Mouse (Mus musculus) liver, embryonic 16.5 days (tissue): ENCODE data around the gene Nfe2l2. TPM values are rescaled to one million over a fixed set of nuclear protein-coding genes. Genes with fewer than 3 reads are reported as not detected.
"Not testable (repeated sequence)": the region's sequence is repeated elsewhere in the genome, so short reads cannot be mapped to it uniquely, and the experiment has no call there.

Experiments
- ATAC-seq: fragments of 200-750 bp; cut with Nextera tagmentation; 2 replicates; pipeline ENCODE4 v1.8.0; 2017; ENCODE audit warnings: low read depth, mild to moderate bottlenecking, moderate number of reproducible peaks, moderate library complexity
- H3K27ac ChIP-seq: fragments of 300-500 bp; sonication (generic); 2 replicates; pipeline ENCODE4 v1.5.1; 2014; ENCODE audit warnings: mild to moderate bottlenecking, low read length
- H3K27me3 ChIP-seq: fragments of 300-500 bp; sonication (generic); 2 replicates; pipeline ENCODE4 v1.6.1; 2014; ENCODE audit warnings: low read depth, low read length, mixed read lengths; ENCODE audit not compliant: control insufficient read depth, insufficient read depth
- H3K36me3 ChIP-seq: fragments of 300-500 bp; sonication (generic); 2 replicates; pipeline ENCODE4 v1.6.1; 2014; ENCODE audit warnings: mild to moderate bottlenecking; ENCODE audit not compliant: control insufficient read depth, insufficient read depth
- H3K4me1 ChIP-seq: fragments of 300-500 bp; sonication (generic); 2 replicates; pipeline ENCODE4 v1.6.1; 2014; ENCODE audit warnings: low read depth, low read length, mixed read lengths; ENCODE audit not compliant: control insufficient read depth
- H3K4me2 ChIP-seq: fragments of 300-500 bp; sonication (generic); 2 replicates; pipeline ENCODE4 v1.6.1; 2014; ENCODE audit warnings: low read depth, low read length, mixed read lengths
- H3K4me3 ChIP-seq: fragments of 300-500 bp; sonication (generic); 2 replicates; pipeline ENCODE4 v1.5.1; 2014; ENCODE audit warnings: low read depth, mild to moderate bottlenecking, low read length
- H3K9ac ChIP-seq: fragments of 300-500 bp; sonication (generic); 2 replicates; pipeline ENCODE4 v1.6.1; 2014; ENCODE audit warnings: low read depth, low read length
- H3K9me3 ChIP-seq: fragments of 300-500 bp; sonication (generic); replicated peaks from 2 replicates; pipeline ENCODE4 v1.6.1; 2016; ENCODE audit warnings: low read length; ENCODE audit not compliant: control insufficient read depth
- WGBS: fragments of 180-500 bp; shearing (Covaris S2); extraction: QIAGEN DNeasy Blood & Tissue Kit; methylation state at CpG from one replicate; pipeline ENCODE4 v1.1.7; 2014; ENCODE audit not compliant: insufficient replicate concordance; 5-methylcytosine and 5-hydroxymethylcytosine counted together
- polyA plus RNA-seq: library from polyadenylated mRNA; unstranded; fragments of >200 nt; fragmentation: Nextera tagmentation; extraction: Ambion mirVana; gene quantifications from 2 replicates; pipeline ENCODE4 v1.2.1, GENCODE M21; 2015

Nfe2l2 gene
- polyA plus RNA-seq, 1 experiment from 2014 or later: 41.3 TPM

DNA sequence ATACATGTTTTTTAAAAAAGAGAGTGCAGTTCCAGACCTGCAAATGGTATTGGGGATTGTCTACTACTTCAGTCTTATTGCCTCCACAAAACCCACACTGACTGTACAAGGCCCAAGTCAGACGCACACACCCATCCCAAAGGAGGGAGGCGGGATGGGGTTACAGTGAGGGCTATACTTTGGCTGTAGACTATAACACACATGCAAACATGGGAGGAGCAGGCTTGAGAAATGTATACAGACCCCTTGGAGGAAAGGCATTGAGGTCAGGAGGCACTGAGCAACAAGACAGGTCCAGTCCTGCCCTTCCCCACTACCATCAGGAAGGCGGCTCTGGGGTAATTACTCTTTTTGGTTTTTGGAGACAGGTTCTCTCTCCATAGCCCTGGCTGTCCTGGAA, 9.5 kb downstream of the Nfe2l2 start:
- not testable (repeated sequence) for H3K36me3 ChIP-seq, H3K4me3 ChIP-seq, H3K4me2 ChIP-seq, H3K9ac ChIP-seq, H3K27me3 ChIP-seq, H3K9me3 ChIP-seq, ATAC-seq, H3K27ac ChIP-seq
- peaks cover 39% of the 10 kb centered on the region for H3K4me1 ChIP-seq
- 82% methylated on average over 3 of the region's 3 CpGs for WGBS

GRCm38 (mm10) chr2:75692369-75692768, 12.1 kb downstream of the Nfe2l2 start:
- peaks cover 34% of the 10 kb centered on the region for H3K4me1 ChIP-seq
- no peak for ATAC-seq

GRCm38 (mm10) chr2:75691316-75691715, 13.1 kb downstream of the Nfe2l2 start:
- Histone ChIP-seq H3K27ac (no peak overlapping the region), H3K4me1 (peaks cover 28% of the 10 kb centered on the region), H3K9me3 (no peaks in the 10 kb centered on the region), H3K27me3 (no peaks in the 10 kb centered on the region), H3K36me3 (peaks cover 4% of the 10 kb centered on the region; the same call in 1 of the 2 replicates), H3K4me2 (no peak overlapping the region), H3K9ac (no peak overlapping the region), H3K4me3 (no peak overlapping the region)
- no peak; the same call in 1 of the 2 replicates for ATAC-seq
- 84% methylated on average over 8 of the region's 8 CpGs for WGBS

More at GRCm38 (mm10) chr2:75692369-75692768, 12.1 kb downstream of the Nfe2l2 start:
- Histone ChIP-seq H3K4me3 (no peak overlapping the region), H3K27ac (no peak overlapping the region), H3K9ac (no peak overlapping the region), H3K4me2 (no peak overlapping the region), H3K27me3 (no peaks in the 10 kb centered on the region), H3K36me3 (peaks cover 4% of the 10 kb centered on the region; the same call in 1 of the 2 replicates), H3K9me3 (no peaks in the 10 kb centered on the region)
- 87% methylated on average over 6 of the region's 6 CpGs for WGBS

DNA sequence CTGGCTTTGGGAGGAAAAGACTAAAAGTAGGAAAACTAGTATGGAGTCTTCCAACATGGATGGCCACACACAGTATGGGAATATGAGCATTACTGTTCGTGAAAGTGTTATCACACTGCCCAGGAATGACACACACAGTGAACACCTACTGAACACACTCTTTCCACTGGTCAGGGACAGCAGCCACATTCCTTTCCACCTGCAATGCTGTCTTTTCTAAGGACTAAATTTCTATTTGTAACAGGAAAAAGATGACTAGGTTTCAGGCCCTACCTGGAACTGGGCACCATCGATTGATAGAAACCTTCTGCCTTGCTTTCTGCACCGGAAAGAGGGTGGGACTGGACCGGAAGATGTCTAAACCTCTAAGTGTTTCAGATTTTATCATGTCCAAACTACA, 13.8 kb downstream of the Nfe2l2 start:
- no peaks in the 10 kb centered on the region for H3K27me3 ChIP-seq
- ATAC-seq: no peak
- no peak overlapping the region for H3K9ac ChIP-seq
- no peak overlapping the region for H3K27ac ChIP-seq
- 75% methylated on average over 4 of the region's 4 CpGs for WGBS
- H3K36me3 ChIP-seq: peaks cover 4% of the 10 kb centered on the region; the same call in 1 of the 2 replicates
- H3K9me3 ChIP-seq: no peaks in the 10 kb centered on the region
- H3K4me2 ChIP-seq: no peak overlapping the region
- no peak overlapping the region for H3K4me3 ChIP-seq
- peaks cover 28% of the 10 kb centered on the region for H3K4me1 ChIP-seq

DNA sequence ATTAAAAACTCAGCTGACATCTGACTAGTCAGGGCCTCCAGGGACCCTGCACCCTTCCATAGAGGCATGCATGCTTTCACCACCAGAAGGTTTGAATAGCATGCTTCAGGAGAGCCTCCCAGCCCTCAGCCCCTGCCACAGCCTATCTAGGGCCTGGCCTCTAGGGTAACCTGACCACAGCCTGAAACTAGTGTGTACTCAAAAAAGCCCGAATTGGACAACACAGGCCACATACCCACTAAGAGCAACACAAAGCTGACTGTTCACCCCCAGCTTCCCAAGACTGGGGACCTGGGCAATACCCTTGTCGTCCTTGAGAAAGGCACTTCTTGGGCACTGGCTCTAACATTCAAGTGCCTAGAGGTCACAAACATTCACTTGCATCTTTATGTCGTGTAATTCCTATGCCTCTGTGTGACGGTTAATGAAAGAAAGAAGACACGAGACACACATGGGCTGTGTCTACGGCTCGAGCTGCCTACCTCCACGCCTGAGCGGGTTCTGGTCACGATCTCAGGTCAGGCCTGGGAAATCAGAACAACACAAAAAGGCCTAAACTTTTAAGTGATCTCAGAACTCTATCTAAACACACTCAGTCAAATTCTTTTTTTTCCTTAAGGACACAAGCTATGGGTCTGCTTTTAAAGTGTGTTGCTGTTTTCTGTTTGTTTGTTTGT, 14.8 kb downstream of the Nfe2l2 start:
- Histone ChIP-seq H3K4me2 (no peak overlapping the region), H3K36me3 (peaks cover 4% of the 10 kb centered on the region; the same call in 1 of the 2 replicates), H3K27me3 (no peaks in the 10 kb centered on the region), H3K9me3 (no peaks in the 10 kb centered on the region), H3K4me3 (no peak overlapping the region), H3K27ac (no peak overlapping the region), H3K4me1 (peaks cover 28% of the 10 kb centered on the region), H3K9ac (no peak overlapping the region)
- WGBS: 82% methylated on average over 10 of the region's 10 CpGs
- no peak for ATAC-seq

DNA sequence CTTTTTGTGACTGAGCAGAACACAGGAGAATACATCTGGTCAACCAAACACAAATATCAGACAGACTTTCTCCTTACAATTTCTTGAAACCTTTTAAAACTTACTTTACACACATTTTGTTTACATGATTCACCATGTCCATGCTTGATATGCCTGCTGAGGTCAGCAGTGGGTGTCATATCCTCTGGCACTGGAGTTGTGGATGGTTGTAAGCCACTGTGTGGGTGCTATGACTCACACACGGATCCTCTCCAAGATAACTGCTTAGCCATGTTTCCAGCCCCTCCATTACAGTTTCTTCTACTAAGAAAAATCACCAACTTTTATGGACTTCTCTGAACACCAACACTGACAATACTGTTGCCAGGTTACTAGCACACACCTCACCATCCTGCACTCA, 15.5 kb downstream of the Nfe2l2 start:
- Histone ChIP-seq H3K4me1 (peaks cover 33% of the 10 kb centered on the region), H3K27ac (no peak overlapping the region), H3K9ac (no peak overlapping the region), H3K36me3 (peaks cover 4% of the 10 kb centered on the region; the same call in 1 of the 2 replicates), H3K27me3 (no peaks in the 10 kb centered on the region), H3K4me2 (no peak overlapping the region), H3K4me3 (no peak overlapping the region), H3K9me3 (no peaks in the 10 kb centered on the region)
- ATAC-seq: no peak
- 59% methylated on average over 1 of the region's 1 CpGs for WGBS

GRCm38 (mm10) chr2:75687040-75687749, 17.2 kb downstream of the Nfe2l2 start:
- Histone ChIP-seq H3K4me1 (peaks cover 36% of the 10 kb centered on the region), H3K36me3 (peaks cover 4% of the 10 kb centered on the region; the same call in 1 of the 2 replicates), H3K9ac (no peak overlapping the region), H3K4me3 (no peak overlapping the region), H3K4me2 (no peak overlapping the region), H3K9me3 (no peaks in the 10 kb centered on the region), H3K27me3 (no peaks in the 10 kb centered on the region), H3K27ac (no peak overlapping the region)
- 79% methylated on average over 10 of the region's 10 CpGs for WGBS
- ATAC-seq: no peak

DNA sequence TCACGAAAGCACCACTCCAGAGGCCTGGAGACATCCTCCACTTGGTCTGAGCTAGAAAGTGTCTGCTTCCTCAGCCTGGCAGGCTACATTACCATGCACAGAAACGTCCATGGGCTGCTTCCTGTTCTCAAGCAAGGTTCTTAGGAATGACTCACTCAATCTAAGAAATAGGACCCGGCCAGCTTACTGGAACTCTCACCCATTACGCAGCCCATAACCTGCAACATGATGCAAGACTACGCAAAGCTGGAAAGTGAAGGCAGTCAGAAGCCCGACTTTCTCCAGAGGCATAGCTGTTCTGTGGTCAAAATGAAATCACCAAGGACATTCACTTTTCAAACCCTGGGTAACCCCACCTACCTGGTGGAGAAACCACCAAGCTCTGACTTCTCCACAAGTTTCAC, 19.0 kb downstream of the Nfe2l2 start:
- no peak overlapping the region for H3K9ac ChIP-seq
- H3K9me3 ChIP-seq: no peaks in the 10 kb centered on the region
- peak; percentile 30 for ATAC-seq
- 44% methylated on average over 6 of the region's 6 CpGs for WGBS
- H3K4me2 ChIP-seq: no peak overlapping the region
- H3K4me3 ChIP-seq: no peak overlapping the region
- no peak overlapping the region; the same call in 1 of the 2 replicates for H3K27ac ChIP-seq
- peaks cover 42% of the 10 kb centered on the region for H3K4me1 ChIP-seq
- H3K36me3 ChIP-seq: 0 out of 2 replicates have a peak, but pooled peaks cover 2% of the 10 kb centered on the region
- no peaks in the 10 kb centered on the region for H3K27me3 ChIP-seq

- H3K4me3 ChIP-seq: no peak overlapping the region
- WGBS: 82% methylated on average over 3 of the region's 3 CpGs
- peaks cover 2% of the 10 kb centered on the region; the same call in 1 of the 2 replicates for H3K36me3 ChIP-seq
- no peaks in the 10 kb centered on the region for H3K27me3 ChIP-seq
- H3K27ac ChIP-seq: no peak overlapping the region
- no peak overlapping the region for H3K4me2 ChIP-seq
- no peaks in the 10 kb centered on the region for H3K9me3 ChIP-seq
- H3K9ac ChIP-seq: no peak overlapping the region
- peaks cover 42% of the 10 kb centered on the region for H3K4me1 ChIP-seq
- ATAC-seq: no peak
These were observed 19.9 kb downstream of the Nfe2l2 start for GRCm38 (mm10) chr2:75684526-75684925.
